Comparison of ENCODE assay signal across 16 mouse cellular contexts in genomic region chr17:23984989-23985388, GRCm38 (mm10). TPM values are rescaled to one million over a fixed set of nuclear protein-coding genes. Genes with fewer than 3 reads are reported as not detected.
"Had no signal": no experiment of that assay in that cellular context is flagged by ENCODE, and none has a peak within 500 bp of the region (broad histone marks: within the 10 kb centered on the region; RNA-seq: fewer than 3 reads in every experiment).

No protein-coding gene starts in this region.

- DNase-seq: kidney, postnatal 14 days; kidney, postnatal 4 days; layer of hippocampus, adult 9-11 months; liver; lung, adult 18-20 months; lung, postnatal 10 days; lung, postnatal 36 days; retina, postnatal 1 day; thymus, adult 18-20 months; thymus, postnatal 36 days had no signal

RNA-seq across cellular contexts. Expression of gene Prss30, which starts 4.6 kb away (rescaled TPM):
- total RNA-seq: layer of hippocampus, adult 18-20 months; neutrophil, adult 5-6 weeks had no signal

RNA-seq across cellular contexts. Expression of gene Prss22, which starts 12.9 kb away (rescaled TPM):
- total RNA-seq: layer of hippocampus, adult 18-20 months; layer of hippocampus, postnatal 25 days; monocyte, adult 5-6 weeks had no signal

RNA-seq across cellular contexts. Expression of gene Sbpl, which starts 29.9 kb away (rescaled TPM):
- total RNA-seq: layer of hippocampus, adult 18-20 months; layer of hippocampus, postnatal 25 days; left cerebral cortex, adult 18-20 months; left cerebral cortex, postnatal 25 days; monocyte, adult 5-6 weeks; neutrophil, adult 5-6 weeks had no signal

RNA-seq across cellular contexts. Expression of gene Sbp, which starts 43.5 kb away (rescaled TPM):
- total RNA-seq: layer of hippocampus, adult 18-20 months; layer of hippocampus, postnatal 25 days; left cerebral cortex, adult 18-20 months; left cerebral cortex, postnatal 25 days; monocyte, adult 5-6 weeks; neutrophil, adult 5-6 weeks had no signal

RNA-seq across cellular contexts. Expression of gene Prss27, which starts 53.0 kb away (rescaled TPM):
- total RNA-seq: layer of hippocampus, adult 18-20 months; layer of hippocampus, postnatal 25 days; left cerebral cortex, adult 18-20 months; left cerebral cortex, postnatal 25 days; monocyte, adult 5-6 weeks had no signal
